Mouse (Mus musculus): ENCODE measurements around the gene Tbx6. TPM values are rescaled to one million over a fixed set of nuclear protein-coding genes. Genes with fewer than 3 reads are reported as not detected.
A peak's percentile ranks its signal among the peaks of the same experiment; 100 is the strongest.

Tbx6 gene
- polyA plus RNA-seq, 1 experiment from 2014 or later, result 0.35 TPM

GRCm38 (mm10) chr7:126754866-126755265 is 26.4 kb upstream of the Tbx6 start:
- DNase-seq (peak; percentile 69), ATAC-seq (ENCODE audit: low read depth) (peak; percentile 47)
- Histone ChIP-seq H3K36me3 (no peaks in the 10 kb centered on the region), H3K4me1 (replicated peaks) (peaks cover 13% of the 10 kb centered on the region), H3K27ac (no peak overlapping the region), H3K9ac (peak overlapping the region; percentile 1; the same call in 1 of the 2 replicates), H3K9me3 (replicated peaks) (no peaks in the 10 kb centered on the region), H3K27me3 (no peaks in the 10 kb centered on the region), H3K4me3 (replicated peaks) (no peak overlapping the region), H3K4me2 (peak overlapping the region; percentile 24)
- WGBS (ENCODE audit: insufficient replicate concordance), result 2% methylated on average over 9 of the region's 9 CpGs

DNA sequence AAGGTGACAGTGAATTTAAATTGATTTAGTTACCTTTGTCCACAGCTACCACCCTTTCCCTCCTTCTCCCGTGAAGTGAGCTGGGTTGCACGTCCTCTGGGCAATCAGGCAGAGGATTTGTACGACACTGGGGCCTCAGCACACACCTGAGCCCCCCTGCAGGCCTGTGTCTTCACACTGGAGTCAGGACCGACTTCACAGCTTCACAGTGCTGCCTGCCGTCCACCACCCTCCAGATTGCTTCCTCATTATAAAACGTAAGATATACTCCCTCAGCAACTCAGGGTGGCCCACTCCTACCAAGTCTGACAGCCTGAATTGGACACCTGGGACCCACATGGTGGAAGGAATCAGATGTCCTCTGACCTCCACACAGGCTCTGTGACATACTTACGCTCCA is 22.7 kb upstream of the Tbx6 start:
- DNase-seq (no peak), ATAC-seq (ENCODE audit: low read depth) (no peak)
- Histone ChIP-seq H3K9me3 (replicated peaks) (no peaks in the 10 kb centered on the region), H3K4me1 (replicated peaks) (peaks cover 49% of the 10 kb centered on the region), H3K9ac (peak overlapping the region; percentile 26), H3K27me3 (no peaks in the 10 kb centered on the region), H3K4me3 (replicated peaks) (no peak overlapping the region), H3K36me3 (peaks cover 6% of the 10 kb centered on the region), H3K4me2 (no peak overlapping the region), H3K27ac (no peak overlapping the region; the same call in 1 of the 2 replicates)
- 61% methylated on average over 7 of the region's 7 CpGs for WGBS (ENCODE audit: insufficient replicate concordance)

DNA sequence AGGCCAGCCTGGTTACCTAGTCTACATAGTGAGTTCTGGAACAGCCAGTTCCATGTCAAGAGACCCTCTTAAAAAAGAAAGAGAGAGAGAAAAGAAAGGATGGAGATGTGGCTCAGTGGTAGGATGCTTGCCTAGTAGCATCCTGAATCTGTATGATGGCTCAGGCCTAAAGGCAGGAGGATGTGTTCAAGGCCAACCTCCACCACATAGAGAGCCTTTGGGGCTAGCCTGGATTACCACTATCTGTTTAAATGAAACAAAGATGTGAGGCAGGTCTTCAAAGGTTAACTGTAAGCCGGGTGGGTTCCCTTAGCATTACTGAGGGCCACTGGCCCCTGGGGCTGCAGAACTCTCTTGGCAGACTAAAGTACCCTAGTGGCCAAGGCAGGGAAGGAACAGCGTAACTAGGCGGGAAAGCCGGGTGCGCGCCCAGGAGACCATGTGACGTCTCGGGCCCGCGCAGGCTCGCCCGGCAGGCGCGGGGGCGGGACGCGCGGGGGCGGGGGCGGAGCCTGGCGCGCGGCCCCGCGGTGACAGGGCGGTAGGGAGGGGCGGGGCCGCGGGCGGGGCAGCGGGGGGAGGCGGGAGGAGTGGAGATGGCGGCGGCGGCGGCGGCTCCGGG is 22.1 kb upstream of the Tbx6 start, which contains the start of gene Mapk3:
Gene Mapk3, plus strand, starts transcription at position 552 of the 622 bp plus-strand sequence.
- H3K27me3 ChIP-seq, result no peaks in the 10 kb centered on the region
- H3K36me3 ChIP-seq, result peaks cover 12% of the 10 kb centered on the region
- peak within 1 kb of the TSS; percentile 84 for H3K4me3 ChIP-seq (replicated peaks)
- peak; percentile 75 for ATAC-seq (ENCODE audit: low read depth)
- peak within 1 kb of the TSS; percentile 99 for H3K4me2 ChIP-seq
- peak; percentile 86 for DNase-seq
- H3K9me3 ChIP-seq (replicated peaks), result no peaks in the 10 kb centered on the region
- peak within 1 kb of the TSS; percentile 90 for H3K9ac ChIP-seq
- 1% methylated on average over 31 of the region's 38 CpGs for WGBS (ENCODE audit: insufficient replicate concordance)
- peak within 1 kb of the TSS; percentile 86 for H3K27ac ChIP-seq
- H3K4me1 ChIP-seq (replicated peaks), result peaks cover 49% of the 10 kb centered on the region

DNA sequence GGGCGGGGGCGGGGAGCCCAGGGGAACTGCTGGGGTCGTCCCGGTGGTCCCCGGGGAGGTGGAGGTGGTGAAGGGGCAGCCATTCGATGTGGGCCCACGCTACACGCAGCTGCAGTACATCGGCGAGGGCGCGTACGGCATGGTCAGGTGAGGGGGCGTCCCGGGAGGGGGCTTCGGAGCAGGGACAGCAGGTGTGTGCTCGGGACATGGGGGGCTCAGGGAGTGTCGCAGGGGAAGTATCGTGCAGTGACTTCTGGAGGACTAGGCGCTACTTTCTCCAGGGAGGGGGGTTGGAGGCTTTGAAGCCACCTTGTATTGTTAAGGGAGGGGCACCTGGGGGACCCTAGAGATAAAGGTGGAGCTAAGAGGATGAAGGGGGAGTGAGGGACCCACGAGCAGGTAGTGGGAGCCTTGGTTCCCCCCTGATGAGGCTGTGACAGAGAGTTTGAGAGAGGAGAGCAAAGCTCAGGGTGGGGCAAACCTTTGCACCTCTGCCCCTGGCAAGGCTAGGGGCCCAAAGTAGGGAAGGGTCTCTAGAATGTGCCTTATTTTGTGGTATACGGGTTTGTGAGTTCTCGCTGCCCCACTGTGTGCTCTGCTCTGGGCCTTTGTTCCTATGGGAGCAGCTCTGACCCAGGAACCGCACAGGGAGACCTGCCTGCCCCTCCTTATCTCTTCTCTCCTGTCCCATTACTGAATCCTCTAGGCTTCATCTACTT is 21.5 kb upstream of the Tbx6 start:
- Histone ChIP-seq H3K4me1 (replicated peaks) (peaks cover 54% of the 10 kb centered on the region), H3K36me3 (peaks cover 19% of the 10 kb centered on the region), H3K9ac (peak overlapping the region; percentile 90), H3K9me3 (replicated peaks) (no peaks in the 10 kb centered on the region), H3K27ac (peak overlapping the region; percentile 86), H3K4me3 (replicated peaks) (peak overlapping the region; percentile 84), H3K4me2 (peak overlapping the region; percentile 99), H3K27me3 (no peaks in the 10 kb centered on the region)
- WGBS (ENCODE audit: insufficient replicate concordance), result under 1% methylated on average over 23 of the region's 24 CpGs
- no peak for DNase-seq
- peak; percentile 26 for ATAC-seq (ENCODE audit: low read depth)

DNA sequence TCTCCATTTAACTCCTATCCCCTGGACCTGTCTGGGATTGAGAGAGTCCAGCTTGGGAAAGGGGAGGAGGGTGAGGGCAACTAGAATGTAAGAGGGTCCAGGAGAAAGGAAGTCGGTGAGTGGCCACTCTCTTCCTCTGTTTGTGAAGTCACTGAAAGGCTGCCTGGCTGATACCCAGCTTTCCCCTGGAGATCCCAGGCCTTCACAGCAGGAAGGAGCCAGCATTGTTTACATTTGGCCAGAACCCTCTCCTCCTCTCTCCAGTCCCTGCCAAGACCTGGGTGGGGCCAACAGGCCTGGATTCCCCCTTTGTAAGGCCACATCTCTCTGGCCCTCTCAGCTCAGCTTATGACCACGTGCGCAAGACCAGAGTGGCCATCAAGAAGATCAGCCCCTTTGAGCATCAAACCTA is 20.9 kb upstream of the Tbx6 start:
- H3K4me1 ChIP-seq (replicated peaks), result peaks cover 54% of the 10 kb centered on the region
- 46% methylated on average over 3 of the region's 3 CpGs for WGBS (ENCODE audit: insufficient replicate concordance)
- no peak for DNase-seq

GRCm38 (mm10) chr7:126760956-126761355 is 20.3 kb upstream of the Tbx6 start:
- Histone ChIP-seq H3K27ac (peak overlapping the region; percentile 86; the same call in 1 of the 2 replicates), H3K4me2 (peak overlapping the region; percentile 99), H3K4me3 (replicated peaks) (no peak overlapping the region), H3K9ac (0 out of 2 replicates have a peak overlapping the region, but pooled peaks have one; percentile 90), H3K4me1 (replicated peaks) (peaks cover 60% of the 10 kb centered on the region), H3K9me3 (replicated peaks) (no peaks in the 10 kb centered on the region), H3K36me3 (peaks cover 30% of the 10 kb centered on the region), H3K27me3 (no peaks in the 10 kb centered on the region)
- WGBS (ENCODE audit: insufficient replicate concordance), result 46% methylated on average over 4 of the region's 4 CpGs
- DNase-seq (no peak), ATAC-seq (ENCODE audit: low read depth) (no peak)

More for the DNA sequence above, 20.9 kb upstream of the Tbx6 start:
- Histone ChIP-seq H3K9me3 (replicated peaks) (no peaks in the 10 kb centered on the region), H3K9ac (peak overlapping the region; percentile 90), H3K27me3 (no peaks in the 10 kb centered on the region), H3K4me2 (peak overlapping the region; percentile 99), H3K4me3 (replicated peaks) (peak overlapping the region; percentile 84), H3K36me3 (peaks cover 25% of the 10 kb centered on the region), H3K27ac (peak overlapping the region; percentile 86)
- no peak for ATAC-seq (ENCODE audit: low read depth)

DNA sequence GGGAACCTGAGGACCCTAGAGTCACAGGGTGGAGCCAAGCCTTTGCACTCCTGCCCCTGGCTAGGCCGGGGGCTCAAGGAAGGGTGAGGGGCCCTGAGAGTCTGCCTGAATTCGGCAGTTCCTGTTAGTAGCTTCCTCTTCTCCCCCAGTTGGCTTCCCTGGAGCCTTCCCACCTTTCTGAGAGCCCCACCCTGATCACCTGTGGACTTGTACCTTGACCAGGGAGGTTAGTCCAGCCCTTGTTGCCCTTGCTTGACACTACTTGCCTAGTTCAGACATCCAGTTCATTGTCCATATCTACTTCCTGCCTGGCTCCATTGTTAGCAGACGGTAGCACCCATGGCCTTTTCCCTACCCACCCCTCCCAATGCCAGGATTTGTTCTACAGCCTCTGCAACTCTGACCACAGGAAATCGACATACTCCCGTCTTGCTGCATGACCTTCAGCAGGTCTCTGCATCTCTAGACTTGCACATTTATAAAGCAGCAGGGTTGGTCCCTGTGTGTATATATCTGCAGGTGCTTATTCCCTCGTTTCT is 19.7 kb upstream of the Tbx6 start:
- no peak for DNase-seq
- H3K36me3 ChIP-seq, result peaks cover 36% of the 10 kb centered on the region
- peaks cover 66% of the 10 kb centered on the region for H3K4me1 ChIP-seq (replicated peaks)
- H3K4me3 ChIP-seq (replicated peaks), result no peak overlapping the region
- no peaks in the 10 kb centered on the region for H3K9me3 ChIP-seq (replicated peaks)
- no peaks in the 10 kb centered on the region for H3K27me3 ChIP-seq
- ATAC-seq (ENCODE audit: low read depth), result no peak
- 33% methylated on average over 6 of the region's 6 CpGs for WGBS (ENCODE audit: insufficient replicate concordance)
- H3K4me2 ChIP-seq, result peak overlapping the region; percentile 99; the same call in 1 of the 2 replicates
- H3K27ac ChIP-seq, result no peak overlapping the region
- H3K9ac ChIP-seq, result no peak overlapping the region

- Histone ChIP-seq H3K9ac (peak overlapping the region; percentile 9; the same call in 1 of the 2 replicates), H3K9me3 (replicated peaks) (no peaks in the 10 kb centered on the region), H3K36me3 (peaks cover 43% of the 10 kb centered on the region), H3K4me3 (replicated peaks) (no peak overlapping the region), H3K27ac (0 out of 2 replicates have a peak overlapping the region, but pooled peaks have one; percentile 12), H3K4me1 (replicated peaks) (peaks cover 66% of the 10 kb centered on the region), H3K4me2 (no peak overlapping the region), H3K27me3 (no peaks in the 10 kb centered on the region)
- 51% methylated on average over 17 of the region's 17 CpGs for WGBS (ENCODE audit: insufficient replicate concordance)
- ATAC-seq (ENCODE audit: low read depth) (no peak), DNase-seq (no peak)
Observed at GRCm38 (mm10) chr7:126762471-126763008, 18.7 kb upstream of the Tbx6 start.

DNA sequence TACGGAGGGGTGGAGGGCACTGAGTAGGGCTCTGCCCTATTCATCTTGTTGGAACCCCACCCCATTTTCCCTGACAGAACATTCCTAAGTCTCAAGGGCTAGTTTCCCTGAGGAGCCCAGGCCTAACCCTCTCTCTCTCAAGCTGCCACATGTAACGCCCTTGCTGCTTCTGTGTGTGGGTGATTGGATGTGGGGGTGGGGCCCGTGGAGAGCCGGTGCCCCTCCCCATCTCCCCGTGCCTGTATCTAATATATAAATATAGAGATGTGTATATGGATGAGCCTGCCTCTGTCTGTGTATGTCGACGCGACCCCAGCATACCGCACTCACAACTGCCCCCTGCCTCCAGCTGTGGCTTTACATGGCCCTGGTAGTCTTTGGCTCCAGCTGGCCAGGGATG is 15.7 kb upstream of the Tbx6 start:
- Histone ChIP-seq H3K9ac (peak overlapping the region; percentile 15; the same call in 1 of the 2 replicates), H3K4me1 (replicated peaks) (peaks cover 51% of the 10 kb centered on the region)

DNA sequence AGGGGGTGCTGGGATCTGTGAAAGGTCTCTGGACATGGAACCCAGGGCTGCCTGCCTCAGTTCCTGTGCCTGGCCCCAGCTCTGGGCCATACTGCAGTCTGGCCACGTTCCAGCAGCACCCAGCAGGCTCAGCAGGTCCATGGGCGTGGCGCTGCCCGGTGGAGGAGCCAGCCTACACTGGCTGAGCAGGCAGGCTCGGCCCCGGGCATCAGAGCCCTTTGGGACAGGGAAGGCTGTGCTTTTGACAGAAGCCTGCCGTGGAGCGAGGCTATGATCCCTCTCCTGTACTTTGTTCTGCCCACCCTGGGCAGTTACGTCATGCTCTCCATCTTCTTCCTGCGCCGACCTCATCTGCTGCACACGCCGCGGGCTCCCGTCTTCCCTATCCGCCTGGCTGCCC is 15.1 kb upstream of the Tbx6 start, which contains the start of gene Gdpd3:
Gene Gdpd3, plus strand, starts transcription at position 134 of the 400 bp plus-strand sequence.
- DNase-seq (no peak), ATAC-seq (ENCODE audit: low read depth) (no peak)
- 81% methylated on average over 16 of the region's 16 CpGs for WGBS (ENCODE audit: insufficient replicate concordance)
- Histone ChIP-seq H3K4me3 (replicated peaks) (no peak within 1 kb of the TSS), H3K4me2 (no peak within 1 kb of the TSS), H3K9me3 (replicated peaks) (no peaks in the 10 kb centered on the region), H3K4me1 (replicated peaks) (peaks cover 45% of the 10 kb centered on the region), H3K27ac (no peak within 1 kb of the TSS), H3K9ac (peak within 1 kb of the TSS; percentile 15; the same call in 1 of the 2 replicates), H3K27me3 (no peaks in the 10 kb centered on the region), H3K36me3 (peaks cover 52% of the 10 kb centered on the region)

More for the DNA sequence above, 15.7 kb upstream of the Tbx6 start:
- 58% methylated on average over 9 of the region's 9 CpGs for WGBS (ENCODE audit: insufficient replicate concordance)
- H3K4me2 ChIP-seq, result no peak overlapping the region
- ATAC-seq (ENCODE audit: low read depth) (0 out of 2 replicates have a peak, but pooled peaks have one; percentile 22), DNase-seq (no peak)
- no peak overlapping the region for H3K27ac ChIP-seq
- H3K36me3 ChIP-seq, result peaks cover 52% of the 10 kb centered on the region
- H3K4me3 ChIP-seq (replicated peaks), result no peak overlapping the region
- no peaks in the 10 kb centered on the region for H3K9me3 ChIP-seq (replicated peaks)
- no peaks in the 10 kb centered on the region for H3K27me3 ChIP-seq

- Histone ChIP-seq H3K27me3 (no peaks in the 10 kb centered on the region), H3K4me3 (replicated peaks) (no peak overlapping the region), H3K9ac (no peak overlapping the region), H3K36me3 (peaks cover 52% of the 10 kb centered on the region), H3K27ac (no peak overlapping the region), H3K9me3 (replicated peaks) (no peaks in the 10 kb centered on the region), H3K4me1 (replicated peaks) (peaks cover 37% of the 10 kb centered on the region), H3K4me2 (no peak overlapping the region)
- 86% methylated on average over 8 of the region's 8 CpGs for WGBS (ENCODE audit: insufficient replicate concordance)
- DNase-seq, result no peak
- ATAC-seq (ENCODE audit: low read depth), result no peak
Observed at GRCm38 (mm10) chr7:126767001-126767400, 14.3 kb upstream of the Tbx6 start.

Data from liver, embryonic 13.5 days (tissue).